Mouse (Mus musculus): ENCODE measurements around the gene Unc119.

The Unc119 gene

DNA sequence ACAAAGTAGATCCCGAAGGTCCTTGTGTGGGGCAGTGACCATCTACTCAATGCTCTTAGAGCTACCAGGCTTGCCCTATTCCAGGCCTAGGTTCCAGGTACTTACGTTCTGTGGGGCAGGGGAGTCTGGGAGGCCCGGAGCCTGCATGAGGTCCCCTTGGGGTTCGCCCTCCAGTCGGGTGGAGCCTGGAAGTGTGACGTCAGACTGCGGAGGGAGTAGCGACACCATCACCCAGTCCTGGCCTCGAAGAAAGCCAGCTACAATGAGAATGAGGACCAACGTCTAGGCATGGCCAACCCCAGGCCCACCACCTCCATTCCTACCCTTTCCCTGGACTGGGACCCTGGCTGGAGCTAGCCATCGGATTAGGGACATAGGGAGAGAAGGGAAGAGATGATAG is 28.4 kb downstream of the Unc119 start:
- no peak for DNase-seq (ENCODE audit: low spot score)

DNA sequence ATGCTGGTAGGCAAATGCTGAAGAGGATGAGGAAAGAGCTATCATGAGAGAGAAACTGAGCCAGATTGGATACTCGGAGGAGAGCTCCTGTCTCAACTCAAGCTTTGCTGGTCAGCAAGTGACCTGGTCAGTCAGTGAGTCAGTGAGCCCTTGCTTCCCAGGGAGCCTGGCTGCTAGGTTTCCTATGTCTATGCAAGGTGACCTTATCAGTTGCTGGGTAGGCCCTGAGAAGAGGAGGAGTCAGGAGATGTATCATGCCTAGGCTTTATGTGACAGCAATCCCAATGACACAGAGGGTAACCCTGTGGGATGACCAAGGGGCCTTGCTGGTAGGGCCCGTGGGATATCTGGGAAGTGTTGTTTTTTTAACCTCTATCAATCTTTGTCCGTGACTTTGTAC is 28.9 kb downstream of the Unc119 start:
- no peak for DNase-seq (ENCODE audit: low spot score)

DNA sequence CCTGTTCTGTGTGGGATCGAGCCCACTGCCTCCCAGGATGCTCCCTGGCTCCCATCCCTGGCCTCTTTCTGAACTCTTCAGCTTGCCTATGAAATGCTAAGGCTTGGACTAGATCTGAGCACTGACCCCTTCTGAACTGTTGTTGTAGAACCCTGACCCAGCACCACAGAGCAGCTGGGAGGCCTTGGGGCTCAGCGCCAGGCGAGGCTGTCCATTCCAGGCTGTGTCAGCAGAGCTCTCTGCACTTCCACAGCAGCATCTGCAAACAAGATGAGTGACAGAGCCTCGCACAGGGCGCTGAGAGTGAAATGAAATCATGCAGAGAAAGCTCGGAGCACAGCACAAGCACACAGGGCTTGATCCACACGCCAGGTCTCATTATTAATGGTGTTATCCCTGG is 29.3 kb downstream of the Unc119 start:
- no peak for DNase-seq (ENCODE audit: low spot score)

DNA sequence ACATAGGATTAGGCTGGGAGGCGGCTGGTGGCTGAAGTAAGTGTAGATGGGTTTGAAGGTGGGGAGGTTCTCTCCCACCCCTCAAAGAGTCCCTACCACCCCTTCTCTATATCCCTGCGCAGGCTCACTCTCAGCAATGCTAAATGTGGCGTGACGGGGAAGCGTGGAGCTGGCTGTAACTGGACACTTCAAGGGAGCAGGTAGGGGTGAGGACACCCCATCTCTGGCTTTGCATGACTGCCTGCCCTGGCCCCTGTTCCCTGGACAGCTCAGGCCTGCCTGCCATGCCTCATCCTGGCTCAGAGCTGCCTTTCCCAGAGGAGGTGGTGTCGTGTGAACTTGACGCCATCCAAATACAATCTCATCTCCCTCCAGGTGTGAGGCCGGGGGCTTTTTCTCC is 30.9 kb downstream of the Unc119 start:
- no peak for DNase-seq (ENCODE audit: low spot score)

DNA sequence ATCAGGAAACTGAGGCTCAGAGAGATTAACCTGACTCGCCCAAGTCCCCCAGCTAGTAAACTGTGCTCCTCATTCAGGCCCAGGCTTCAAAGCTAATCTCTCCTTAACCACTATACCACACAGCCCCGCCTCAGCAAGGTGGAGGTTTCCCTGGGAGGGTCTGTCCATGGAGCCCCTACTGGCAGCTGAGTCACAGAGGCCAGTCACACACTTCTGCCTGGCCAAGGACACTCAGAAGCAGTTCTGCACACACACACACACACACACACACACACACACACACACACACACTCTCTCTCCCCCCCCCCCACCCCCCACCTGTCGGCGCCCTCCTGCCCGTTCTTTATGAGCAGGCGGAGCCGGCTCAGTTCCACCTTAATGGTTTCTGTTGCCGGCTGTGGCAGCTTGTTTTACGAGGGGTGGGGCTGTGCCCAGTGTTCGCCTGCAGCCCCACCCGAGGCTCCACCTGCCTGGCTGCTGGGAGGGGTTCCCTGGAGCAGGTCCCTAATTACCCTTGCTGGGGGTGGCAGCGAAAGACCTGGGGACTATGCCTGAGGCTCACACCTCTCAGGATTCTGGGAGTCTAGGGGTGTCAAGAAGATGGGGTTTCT is 34.4 kb downstream of the Unc119 start:
- no peak for DNase-seq (ENCODE audit: low spot score)

DNA sequence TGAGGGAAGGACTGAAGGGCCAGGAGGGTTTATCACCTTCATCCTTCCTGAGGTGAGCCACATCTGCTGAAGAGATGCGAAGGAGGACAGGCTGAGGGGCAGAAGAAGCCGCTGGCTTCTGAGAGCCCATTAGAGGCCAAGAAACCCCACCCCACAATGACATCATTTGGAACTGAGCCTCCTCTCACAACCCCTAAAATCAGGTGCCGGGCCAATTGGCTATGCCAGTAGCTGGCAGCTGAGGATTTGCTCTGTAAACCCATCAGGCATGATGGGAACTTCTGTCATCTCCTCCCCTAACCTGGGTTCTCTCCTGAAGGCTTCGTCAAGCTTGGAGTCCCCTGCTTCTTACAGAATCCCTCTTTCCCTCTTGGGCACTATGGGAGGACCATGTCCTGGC is 37.1 kb downstream of the Unc119 start:
- DNase-seq (ENCODE audit: low spot score), result no peak

DNA sequence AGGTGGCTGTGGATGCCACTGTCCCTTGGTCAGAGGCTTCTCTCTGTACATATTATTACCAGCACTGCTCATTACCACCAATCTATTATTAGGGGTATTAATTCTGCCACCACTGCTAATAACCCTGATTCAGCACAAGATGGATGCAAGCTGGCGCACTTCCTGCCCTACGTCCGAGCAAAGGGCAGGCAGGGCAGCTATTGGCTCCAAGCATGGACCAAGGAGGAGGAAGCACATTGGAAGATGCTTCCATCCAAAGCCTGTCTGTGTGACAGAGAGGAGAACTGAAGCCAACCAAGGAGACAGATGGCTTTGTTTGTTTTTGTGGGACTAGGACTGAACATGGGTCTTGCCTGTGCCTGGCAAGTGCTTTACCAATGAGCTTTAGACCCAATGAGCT is 37.7 kb downstream of the Unc119 start:
- DNase-seq (ENCODE audit: low spot score), result no peak

DNA sequence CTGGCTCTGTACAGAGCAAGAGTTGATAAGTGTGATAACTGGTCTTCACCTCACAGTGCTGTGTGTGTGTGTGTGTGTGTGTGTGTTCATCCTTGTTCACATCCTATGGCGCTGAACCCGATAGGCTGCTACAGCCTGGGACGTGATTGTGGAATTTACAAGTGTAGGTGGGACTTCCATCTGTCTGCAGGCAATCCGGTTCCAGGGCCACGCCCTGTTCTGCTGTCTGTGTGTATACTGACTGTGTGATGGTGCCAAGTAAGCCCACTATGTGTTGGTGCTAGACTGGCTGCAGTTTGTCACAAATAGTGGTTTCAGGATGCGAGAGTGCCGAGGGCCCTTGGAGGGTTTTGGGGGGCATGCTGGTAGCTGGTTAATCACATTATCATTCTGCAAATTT is 39.0 kb downstream of the Unc119 start:
- DNase-seq (ENCODE audit: low spot score), result no peak

DNA sequence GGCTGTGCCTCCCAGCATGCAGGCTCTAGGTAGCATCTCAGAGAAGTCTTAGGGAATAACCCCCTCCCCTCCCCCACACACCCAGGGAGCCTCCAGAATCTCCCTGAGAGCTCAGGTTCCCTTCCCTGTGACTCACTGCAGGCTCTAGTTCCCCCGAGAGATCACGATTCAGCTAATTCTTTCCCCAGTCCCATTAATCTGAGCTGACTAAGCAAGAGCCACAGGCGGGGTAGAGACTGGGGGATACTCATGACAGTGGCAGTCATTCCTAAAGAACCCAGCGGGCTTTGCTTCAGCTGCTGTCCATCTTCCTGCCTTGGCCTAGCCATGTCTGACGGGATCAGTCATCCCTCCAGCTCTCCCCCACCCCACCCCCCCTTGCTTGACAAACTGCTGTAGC is 39.4 kb downstream of the Unc119 start:
- no peak for DNase-seq (ENCODE audit: low spot score)

DNA sequence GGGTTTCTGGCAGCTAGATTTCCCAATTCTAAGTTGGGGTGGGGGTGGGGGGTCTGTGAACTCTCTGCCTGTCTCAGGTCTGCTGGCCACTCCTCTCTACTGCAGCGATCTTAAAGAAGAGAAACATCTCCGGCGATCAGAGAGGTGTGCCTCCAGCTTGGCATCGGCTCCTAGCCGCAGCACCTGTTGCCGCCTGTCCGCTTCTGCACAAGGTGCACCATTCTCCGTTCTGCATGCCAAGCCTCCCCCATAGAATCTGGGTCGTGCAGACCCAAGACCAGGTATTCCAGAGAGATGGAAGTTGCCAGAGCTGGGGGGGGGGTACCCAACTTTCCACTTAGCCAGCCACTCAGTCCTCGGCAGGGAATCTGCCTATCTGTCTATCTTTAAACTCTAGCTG is 42.5 kb downstream of the Unc119 start:
- DNase-seq (ENCODE audit: low spot score), result no peak

DNA sequence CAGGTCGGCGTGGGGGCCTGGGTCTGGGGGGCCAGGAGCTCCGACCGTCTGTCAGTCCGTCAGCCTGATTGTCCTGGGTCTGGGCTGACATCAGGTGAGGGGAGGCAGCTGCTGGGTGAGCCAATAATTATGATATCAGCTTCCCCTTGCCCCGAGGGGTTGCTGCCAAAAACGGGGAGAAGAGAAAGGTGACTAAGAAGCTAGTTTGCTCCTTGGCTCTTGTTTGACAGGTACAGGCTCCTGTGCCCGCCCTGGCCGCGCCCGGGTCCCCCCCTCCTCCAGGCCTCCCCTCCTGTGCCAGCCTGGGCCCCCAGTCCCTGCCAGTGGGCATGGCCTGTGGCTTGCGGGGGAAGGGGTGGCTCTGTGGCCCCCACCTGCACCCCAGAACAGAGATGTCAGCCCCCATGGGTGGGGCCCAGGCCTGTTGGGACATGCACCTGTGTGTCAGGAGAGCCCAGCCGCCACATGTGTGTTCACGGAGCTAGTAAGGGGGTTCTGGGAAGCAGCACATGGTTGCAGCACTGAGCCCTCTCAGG is 43.3 kb downstream of the Unc119 start, which contains the start of gene Foxn1:
Gene Foxn1 (minus strand): TSS at position 51 of the 536 bp plus-strand sequence.
- no peak for DNase-seq (ENCODE audit: low spot score)

DNA sequence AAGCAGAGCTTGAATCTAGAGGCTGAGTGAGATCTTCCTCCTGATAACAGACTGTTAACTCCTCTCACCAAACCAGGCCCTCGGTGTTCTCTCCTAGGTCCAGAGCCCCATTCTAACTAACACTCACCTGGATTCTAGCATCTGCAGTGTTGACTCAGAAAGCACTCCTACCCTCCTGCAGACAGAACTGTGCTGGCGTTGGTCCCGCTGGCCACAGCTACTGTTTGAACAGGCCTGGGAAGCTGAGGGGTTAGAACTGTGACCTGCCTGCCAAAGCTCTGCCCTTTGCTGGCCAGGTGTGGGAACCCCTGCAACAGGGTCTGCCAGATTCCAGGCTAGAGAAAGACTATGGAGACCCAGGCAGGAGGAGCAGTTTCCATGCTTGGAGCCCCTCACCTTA is 49.4 kb downstream of the Unc119 start:
- DNase-seq (ENCODE audit: low spot score), result peak; percentile 82

DNA sequence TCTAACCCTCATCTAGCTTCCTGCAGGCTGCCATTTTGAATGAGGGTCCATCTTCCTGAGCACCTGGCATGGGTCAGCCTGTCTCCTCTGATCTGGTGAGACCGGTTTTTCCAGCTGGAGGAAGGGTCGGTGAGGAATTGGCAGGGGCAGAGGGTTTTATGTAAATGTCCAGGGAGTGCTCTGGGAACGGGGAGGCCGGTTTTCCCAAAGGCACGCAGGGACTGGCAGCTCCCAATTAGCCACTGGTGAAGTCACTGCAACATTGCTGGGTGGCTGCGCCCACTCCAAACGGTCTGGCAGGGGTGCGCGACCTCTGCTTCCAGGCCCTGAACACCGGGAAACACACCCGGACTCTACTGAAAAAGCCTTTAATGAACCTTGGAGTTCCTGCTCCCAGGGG is 53.7 kb downstream of the Unc119 start:
- DNase-seq (ENCODE audit: low spot score), result peak; percentile 41

DNA sequence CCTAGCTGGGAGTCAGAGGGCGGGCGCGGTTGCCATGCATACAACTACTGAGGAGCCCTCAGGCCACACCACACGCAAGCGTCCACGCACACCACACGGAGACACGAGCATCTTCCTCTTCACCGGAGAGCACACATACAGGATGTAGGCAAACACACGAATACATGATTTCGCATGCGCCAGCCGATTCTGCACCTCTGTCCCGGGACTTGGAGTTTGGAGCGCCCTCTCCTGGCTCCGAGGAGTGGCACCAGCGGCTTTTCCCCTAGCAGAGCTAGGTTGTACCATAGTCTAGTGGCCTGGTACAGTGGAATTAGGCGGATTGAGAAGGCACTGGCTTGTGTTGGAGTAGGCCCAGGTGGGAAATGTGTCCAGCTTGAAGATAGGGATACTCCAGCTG is 54.1 kb downstream of the Unc119 start:
- DNase-seq (ENCODE audit: low spot score), result peak; percentile 74

DNA sequence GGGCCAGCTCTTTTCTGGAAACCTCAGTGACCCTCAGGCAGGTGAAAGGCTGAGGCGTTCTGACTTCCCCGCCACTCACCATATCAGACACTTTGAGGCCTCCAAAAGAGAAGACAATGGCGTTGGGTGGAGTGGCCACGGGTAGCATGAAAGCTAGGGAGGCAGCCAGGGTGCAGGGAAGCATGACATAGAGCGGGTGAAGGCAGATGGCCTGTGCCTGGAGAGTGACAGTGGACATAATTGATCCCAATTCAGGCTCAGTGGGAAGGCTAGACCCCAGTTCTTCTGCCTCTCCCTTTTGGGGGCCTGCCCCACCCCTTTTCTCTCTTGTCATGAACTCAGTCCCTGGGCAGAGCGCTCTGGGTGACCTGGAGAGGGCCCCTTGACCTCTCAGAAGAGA is 54.9 kb downstream of the Unc119 start:
- no peak for DNase-seq (ENCODE audit: low spot score)
